Mouse (Mus musculus): ENCODE measurements at regions not wholly inside any gene's neighbourhood (a gene's known extent, or its start where the extent isn't known, plus 50 kb on each side); places are given as distances from the start of the nearest gene placed in this dataset.
A peak's percentile ranks its signal among the peaks of the same experiment; 100 is the strongest.

DNA sequence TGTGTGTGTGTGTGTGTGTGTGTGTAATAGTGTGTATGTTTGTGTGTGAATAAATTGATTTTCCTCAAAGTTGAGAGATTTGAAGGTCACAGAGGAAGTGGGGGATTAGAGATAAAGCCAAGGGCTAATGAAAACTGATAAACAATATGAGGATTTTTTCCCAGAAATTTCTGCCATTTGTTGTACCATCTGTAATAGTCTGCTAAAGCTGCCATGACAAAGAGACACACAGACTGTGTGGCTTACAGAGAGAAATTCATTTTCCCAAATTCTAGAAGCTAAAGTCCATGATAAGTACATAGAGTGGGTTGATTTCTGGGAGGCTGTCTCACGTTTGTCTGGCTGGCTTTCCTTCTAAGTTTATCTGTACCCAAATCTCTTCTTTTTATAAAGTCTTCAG lies 259.6 kb downstream of the Ndufa4 start:
- peak; percentile 9 for DNase-seq (ENCODE audit: low read depth, low spot score)

DNA sequence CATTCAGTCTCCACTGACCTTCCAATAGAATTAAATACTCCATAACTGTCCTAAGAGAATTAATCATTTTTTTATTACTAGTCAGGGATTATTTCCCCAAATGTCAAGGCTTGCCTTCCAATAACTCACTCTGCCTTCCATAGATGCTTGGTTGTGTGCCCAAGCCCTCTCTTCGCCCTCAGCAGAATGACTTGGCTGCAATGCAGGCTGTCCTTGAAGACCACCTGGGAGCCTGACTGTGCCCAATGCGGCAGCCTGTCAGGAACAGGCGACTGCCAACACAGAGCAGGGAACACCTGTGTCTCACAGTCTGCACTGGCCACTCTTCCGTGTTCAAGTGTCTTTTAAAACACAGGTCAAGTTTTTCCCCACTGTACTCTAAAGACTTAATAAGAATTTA lies 294.0 kb downstream of the Ndufa4 start:
- DNase-seq (ENCODE audit: low read depth, low spot score) = no peak

DNA sequence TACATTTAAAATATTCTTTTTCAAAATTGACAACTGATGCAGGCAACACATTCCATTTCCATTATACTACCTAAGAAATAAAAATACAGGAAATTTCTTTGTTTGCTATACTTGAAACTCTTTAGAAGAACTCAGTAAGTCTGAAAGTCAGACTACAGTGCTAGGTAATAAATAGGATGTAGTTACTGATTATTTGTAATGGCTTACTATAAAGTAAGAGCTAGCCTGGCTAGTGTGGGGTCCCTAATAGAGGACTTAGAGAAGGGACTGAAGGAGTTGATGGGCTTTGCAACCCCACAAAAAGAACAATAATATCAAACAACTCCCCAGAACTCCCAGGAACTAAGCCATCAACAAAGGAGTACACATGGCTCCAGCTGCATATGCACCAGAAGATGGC lies 299.1 kb downstream of the Ndufa4 start:
- no peak for DNase-seq (ENCODE audit: low read depth, low spot score)

DNA sequence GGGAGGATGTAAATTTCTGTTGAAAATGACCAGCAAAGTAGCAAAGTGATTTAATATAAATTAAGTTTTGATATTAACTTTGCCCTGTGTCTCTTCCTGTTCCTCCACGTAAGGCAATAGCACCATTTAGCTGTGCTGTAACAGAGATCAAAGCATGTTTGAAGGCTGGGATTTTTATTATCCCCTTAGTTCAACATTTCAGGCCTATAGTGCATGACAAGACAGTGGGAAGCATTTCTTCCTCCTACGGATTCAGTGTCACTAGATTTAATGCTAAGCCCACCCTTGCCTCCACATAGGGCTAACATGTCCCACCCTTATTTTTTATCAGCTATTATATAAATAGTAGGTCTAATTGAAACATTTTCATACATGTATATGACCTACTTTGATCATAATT lies 299.6 kb downstream of the Ndufa4 start:
- DNase-seq (ENCODE audit: low read depth, low spot score) = no peak

DNA sequence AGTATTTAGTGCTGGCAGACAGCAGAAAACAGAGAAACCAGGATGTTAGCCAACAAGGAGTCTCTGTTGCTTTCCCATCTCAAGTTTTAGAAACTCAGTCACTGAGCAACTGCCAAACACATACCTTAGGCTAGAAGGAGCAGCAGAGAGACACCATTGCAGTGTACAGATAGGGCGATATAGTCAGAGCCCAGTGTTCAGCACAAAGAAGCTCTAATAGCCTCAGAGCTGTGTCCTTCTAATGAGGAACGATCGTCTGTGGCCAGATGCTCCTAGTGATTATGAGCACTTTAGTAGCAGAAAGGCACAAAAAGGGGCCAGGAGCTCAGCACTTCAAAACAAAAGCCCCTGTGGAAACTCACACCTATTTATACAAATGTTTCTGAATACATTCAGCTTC lies 301.2 kb downstream of the Ndufa4 start:
- DNase-seq (ENCODE audit: low read depth, low spot score) = no peak

DNA sequence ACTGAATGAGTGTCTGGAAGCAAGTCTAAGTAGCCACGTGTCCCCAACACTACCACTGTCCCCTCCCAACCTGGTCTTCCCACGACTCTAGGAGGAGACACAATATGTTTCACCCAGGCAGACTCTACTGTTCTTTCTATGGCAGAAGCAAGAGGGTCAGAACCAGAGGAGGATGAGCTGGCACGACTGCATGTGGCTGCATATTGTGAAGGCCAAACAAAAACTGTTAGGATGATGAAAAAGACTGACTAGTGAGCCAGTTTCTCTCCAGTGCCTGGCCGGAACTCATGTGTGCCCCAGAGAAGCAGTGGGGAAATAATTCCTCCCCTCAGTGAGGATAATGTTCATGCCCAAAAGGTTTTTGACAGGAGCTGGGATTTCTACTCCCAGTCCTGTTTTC lies 301.8 kb downstream of the Ndufa4 start:
- DNase-seq (ENCODE audit: low read depth, low spot score) = no peak

DNA sequence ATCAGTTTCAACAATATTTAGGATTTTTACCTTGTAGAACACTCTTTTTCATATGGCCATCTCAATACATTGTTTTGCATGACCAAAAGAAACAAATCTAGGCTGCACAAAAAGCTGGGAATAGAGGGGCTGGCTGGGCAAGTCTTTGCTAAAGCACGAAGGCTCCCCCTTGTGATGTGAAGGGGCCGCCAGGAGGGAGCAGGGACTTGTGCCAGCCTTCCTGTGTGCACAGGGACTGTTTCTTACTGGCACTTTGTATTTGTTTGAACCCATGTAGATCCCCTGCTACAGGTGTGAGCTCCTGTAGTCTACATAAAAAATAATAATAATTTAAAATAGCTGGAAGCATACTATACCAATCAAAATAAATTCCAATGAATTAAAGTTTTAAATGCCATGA lies 312.4 kb downstream of the Ndufa4 start:
- DNase-seq (ENCODE audit: low read depth, low spot score) = no peak

DNA sequence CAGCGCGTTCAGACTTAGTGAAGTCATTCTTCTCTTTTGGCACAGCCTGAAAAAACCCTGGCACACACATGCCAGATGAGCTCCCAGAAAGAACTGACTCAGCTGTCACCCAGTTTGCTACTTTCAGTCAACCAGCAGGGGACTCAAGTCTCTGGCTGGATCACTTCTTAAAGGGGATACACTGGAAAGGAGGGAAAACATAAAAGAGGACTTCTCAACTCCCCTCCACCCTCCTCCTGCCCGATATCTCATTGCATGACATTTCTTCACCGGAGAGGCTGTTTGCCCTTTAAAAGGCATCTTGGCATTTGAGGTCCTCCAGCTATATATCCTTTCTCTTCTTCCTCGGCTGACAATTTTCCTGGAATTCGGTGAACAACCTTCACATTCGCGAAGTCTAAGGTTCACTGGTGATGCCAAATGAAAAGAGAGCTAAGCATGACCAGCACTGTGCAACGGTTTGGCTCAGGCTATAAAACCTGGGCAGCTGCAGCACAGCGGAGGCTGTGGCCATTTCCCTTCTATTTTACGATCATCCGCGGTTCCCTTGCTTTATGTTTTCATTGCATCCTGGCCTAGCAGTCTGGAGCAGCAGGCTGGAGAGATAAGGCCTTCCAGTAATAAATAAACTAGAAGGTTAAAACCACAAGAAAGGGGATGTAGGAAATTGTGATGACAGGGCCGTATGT lies 313.6 kb downstream of the Ndufa4 start:
- no peak for DNase-seq (ENCODE audit: low read depth, low spot score)

DNA sequence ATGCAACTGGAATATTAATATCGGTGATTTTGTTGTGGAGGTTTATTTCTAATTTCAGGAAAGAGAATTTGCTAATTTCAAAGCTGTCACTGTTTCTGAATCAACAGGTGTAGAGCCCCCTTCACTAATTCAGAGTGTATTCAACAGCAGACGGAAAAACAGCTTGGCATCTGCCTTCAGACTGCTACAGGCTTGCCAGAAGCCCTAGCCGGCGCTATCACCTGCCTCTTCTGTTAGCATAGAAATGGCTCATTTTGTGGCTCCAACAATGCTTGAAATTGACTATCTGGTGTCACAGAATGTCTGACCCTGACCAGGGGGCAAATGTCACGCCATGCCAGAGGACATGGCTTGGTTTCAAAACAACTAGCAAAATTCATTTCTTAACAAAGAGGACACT lies 331.2 kb downstream of the Ndufa4 start:
- no peak for DNase-seq (ENCODE audit: low read depth, low spot score)

DNA sequence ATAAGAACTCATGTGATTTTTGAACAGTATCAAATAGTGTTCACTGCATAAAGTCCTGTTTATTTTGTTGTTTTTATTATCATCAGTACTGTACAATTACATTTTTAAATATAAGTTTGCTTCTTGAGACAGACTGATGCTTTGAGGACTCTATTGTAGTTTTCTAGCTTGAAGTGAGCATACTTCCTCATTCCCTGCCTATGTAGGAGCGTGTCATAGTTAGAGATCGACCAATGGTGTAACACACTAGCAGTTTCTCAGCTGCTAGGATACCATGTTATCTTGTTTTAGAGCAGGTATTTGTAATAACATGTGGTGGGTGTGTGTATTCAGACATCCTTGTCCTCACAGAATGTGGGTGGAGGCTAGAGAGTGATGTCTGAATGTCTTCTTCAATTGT lies 342.1 kb downstream of the Ndufa4 start:
- DNase-seq (ENCODE audit: low read depth, low spot score) = no peak

DNA sequence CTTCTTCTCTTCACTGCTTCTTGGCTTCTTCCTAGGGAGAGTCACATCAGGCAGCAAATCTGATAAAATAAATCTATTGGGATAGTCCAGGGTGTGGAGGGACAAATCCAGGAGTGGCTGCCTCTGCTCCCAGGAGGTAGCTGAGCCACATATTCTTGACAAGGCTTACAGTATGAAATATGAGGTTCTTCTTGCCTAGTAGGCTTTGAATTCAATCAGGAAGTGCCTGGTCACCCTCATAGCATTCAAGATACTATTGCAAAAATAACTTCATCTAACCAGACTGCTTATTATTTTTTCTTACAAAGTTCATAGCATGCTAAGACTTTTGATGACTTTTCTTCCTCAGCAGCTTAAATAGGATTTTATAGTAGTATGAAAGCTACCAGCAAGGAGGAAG lies 356.8 kb downstream of the Ndufa4 start:
- no peak for DNase-seq (ENCODE audit: low read depth, low spot score)

DNA sequence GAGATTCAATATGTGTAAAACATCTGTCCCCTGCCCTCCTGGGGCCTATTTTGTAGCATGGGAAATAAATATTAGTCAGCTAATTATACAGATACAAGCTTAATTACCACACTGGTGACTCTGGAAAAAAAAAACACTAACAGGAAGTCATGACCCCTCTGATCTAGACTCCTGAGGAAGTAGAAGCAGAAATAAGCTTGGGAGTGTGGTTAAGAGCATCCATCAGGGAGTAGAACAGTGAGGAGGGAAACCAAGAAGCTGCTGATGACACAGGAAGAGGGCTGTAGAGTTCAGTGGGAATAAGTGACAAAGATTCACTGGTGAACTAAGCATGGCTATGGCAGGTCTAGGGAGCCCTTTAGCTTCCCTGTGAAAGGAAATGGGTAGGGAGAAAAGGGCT lies 360.0 kb downstream of the Ndufa4 start:
- no peak for DNase-seq (ENCODE audit: low read depth, low spot score)

DNA sequence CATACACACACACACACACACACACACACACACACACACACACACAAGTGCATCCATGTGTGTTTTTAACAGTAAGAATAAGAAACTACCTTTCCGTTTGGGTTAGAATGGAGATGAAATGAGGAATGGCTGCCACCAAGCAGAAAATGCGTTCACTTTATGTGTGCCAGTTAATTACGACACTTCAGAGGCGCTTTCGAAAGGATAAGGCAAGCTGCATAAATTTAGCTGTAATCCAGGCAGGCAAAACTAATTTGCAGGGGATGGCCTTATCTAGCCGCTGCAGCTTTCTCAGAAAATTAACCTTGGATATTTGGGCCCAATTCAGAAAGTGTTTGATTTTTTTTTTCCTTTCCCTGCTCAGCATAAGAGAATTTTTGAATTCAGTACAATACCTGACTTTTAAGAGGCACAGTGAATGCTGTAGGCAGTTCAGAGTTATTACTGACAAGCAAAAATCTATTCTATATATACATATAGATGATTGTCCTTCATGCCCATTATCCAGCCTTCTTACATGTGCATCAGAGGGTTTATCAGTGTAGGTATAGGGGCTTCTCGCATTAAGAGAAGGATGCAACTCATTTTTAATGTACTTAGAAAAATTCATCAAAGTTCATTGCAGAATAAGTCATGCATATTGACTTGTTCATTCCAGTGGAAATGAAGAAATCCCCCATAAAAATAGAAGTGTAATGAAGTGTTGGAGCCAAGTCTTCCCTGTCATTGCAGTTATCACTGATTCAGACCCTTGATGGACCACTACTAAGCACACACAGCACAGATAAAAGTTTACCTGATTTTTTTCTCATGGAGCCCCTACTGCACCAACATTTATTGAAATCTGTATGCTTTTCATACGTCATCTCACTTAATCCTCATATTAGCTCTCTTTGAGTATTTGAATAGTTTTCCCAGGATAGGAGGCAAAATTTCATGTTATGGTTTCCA lies 372.1 kb downstream of the Ndufa4 start:
- DNase-seq (ENCODE audit: low read depth, low spot score) = peak; percentile 12

DNA sequence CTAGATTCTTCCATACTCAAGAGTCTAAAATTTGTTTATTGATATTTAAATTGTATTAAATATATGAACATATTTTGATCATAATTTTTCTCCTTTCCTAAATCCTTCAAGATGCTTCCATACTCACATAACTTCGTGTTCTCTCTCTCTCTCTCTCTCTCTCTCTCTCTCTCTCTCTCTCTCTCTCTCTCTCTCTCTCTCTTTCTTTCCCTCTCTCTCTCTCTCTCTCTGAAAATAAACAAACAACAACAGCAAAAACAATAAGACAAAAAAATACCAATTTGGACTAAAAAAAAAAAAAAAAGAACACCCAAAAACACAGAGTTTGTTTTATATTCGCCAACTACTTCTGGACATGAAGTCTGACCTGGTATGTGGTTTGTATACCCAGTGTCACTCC lies 404.2 kb downstream of the Ndufa4 start:
- no peak for DNase-seq (ENCODE audit: low read depth, low spot score)

DNA sequence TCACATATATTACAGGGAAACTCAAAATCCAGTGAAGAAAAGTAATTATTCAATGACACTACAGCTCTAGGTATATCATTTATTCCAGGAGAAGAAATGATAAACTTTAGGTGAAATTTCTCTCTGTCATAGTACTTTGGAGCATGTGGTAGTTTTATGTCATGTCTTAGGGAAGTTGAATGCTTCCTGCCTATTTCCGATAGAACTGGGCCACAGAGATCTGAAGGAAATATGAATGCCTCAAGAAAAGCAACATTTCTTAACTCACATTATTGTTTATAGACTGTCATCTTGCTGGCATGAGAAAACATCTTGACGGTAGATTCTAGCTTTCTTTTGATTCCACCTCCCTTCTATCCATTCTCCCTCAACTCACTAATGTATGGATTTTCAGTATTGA lies 412.9 kb downstream of the Ndufa4 start:
- DNase-seq (ENCODE audit: low read depth, low spot score) = no peak

DNA sequence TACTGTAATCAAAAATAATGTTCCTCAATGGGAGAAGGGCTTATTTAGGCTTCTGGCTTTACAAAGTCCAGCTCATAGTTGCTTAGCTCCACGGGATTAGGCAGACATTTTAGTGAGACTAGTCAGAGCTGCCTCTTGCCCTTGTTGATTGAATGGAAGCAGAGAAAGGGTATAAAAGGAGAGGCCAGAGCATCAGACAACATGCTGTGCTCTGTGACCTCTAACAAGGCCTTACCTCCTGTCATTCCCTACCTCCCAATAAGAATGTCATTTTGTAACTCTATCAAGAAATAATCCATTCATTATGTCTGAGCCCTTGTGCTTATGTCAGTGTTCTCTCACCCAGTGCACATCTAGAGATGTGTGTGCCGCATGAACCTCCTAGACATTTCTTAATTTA lies 430.3 kb downstream of the Ndufa4 start:
- DNase-seq (ENCODE audit: low read depth, low spot score) = no peak
